Mouse (Mus musculus) frontal cortex, adult 2 months (tissue): ENCODE data around the gene Tead2. TPM values are rescaled to one million over a fixed set of nuclear protein-coding genes. Genes with fewer than 3 reads are reported as not detected.
"Not testable (repeated sequence)": the region's sequence is repeated elsewhere in the genome, so short reads cannot be mapped to it uniquely, and the experiment has no call there.

Experiments used
- DNase-seq, 2 experiments: peaks; one replicate each; pipeline ENCODE4 v3.0.0; 2022; ENCODE audit warnings: low spot score in 1 of 2; ENCODE audit errors: extremely low spot score in 1 of 2
- polyA plus RNA-seq: library from polyadenylated mRNA; depleted of rRNA; stranded (reverse); fragments of >200 nt; gene quantifications from 2 replicates; pipeline ENCODE4 v1.2.3, GENCODE M21; 2012; rRNA removed

Gene Tead2
- polyA plus RNA-seq, result 6.0 and 9.6 TPM in 2 replicates

GRCm38 (mm10) chr7:45215673-45216441 is at the start of gene Tead2:
Tead2 (plus strand) TSS chr7:45215753.
- no peak for DNase-seq

GRCm38 (mm10) chr7:45166950-45167401 is 48.6 kb upstream of the Tead2 start:
- peak in 1 of 2 experiments; percentile 60 for DNase-seq

- peak in 1 of 2 experiments; percentile 73 for DNase-seq
These were observed 47.6 kb upstream of the Tead2 start for GRCm38 (mm10) chr7:45167761-45168445.

DNA sequence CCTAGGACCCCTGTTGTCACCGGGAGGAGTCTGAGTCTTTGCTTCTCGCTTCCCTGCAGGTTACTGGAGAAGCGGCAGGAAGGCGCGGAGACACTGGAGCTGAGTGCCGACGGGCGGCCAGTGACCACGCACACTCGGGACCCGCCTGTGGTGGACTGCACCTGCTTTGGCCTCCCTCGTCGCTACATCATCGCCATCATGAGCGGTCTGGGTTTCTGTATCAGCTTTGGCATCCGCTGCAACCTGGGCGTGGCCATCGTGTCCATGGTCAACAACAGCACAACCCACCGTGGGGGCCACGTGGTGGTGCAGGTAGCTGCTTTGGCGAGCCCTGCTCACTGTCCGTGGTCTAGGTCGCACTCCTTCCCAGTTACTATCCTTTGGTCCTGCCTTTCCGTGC is 46.9 kb upstream of the Tead2 start:
- DNase-seq, result no peak

DNA sequence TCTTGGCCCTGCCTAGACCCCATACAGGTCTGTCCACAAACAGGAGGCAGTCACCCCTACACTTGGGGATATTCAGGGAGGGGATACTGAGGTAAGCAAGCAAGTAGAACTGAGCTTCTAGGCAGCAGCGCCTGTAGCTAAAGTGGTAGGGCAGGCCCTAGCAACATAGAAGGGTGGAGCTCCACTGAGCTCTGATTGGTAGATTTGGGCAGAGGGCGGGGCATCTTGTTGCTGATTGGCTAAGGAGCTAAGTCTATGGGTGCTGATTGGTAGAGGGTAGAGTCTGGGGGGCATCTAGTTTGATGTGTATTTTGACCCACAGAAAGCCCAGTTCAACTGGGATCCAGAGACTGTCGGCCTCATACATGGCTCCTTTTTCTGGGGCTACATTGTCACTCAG is 46.1 kb upstream of the Tead2 start:
- peak in 1 of 2 experiments; percentile 74 for DNase-seq

- DNase-seq, result no peak
These were observed 42.6 kb upstream of the Tead2 start for GRCm38 (mm10) chr7:45172974-45173373.

GRCm38 (mm10) chr7:45173772-45174171 is 41.8 kb upstream of the Tead2 start:
- DNase-seq, result not testable (repeated sequence)

DNA sequence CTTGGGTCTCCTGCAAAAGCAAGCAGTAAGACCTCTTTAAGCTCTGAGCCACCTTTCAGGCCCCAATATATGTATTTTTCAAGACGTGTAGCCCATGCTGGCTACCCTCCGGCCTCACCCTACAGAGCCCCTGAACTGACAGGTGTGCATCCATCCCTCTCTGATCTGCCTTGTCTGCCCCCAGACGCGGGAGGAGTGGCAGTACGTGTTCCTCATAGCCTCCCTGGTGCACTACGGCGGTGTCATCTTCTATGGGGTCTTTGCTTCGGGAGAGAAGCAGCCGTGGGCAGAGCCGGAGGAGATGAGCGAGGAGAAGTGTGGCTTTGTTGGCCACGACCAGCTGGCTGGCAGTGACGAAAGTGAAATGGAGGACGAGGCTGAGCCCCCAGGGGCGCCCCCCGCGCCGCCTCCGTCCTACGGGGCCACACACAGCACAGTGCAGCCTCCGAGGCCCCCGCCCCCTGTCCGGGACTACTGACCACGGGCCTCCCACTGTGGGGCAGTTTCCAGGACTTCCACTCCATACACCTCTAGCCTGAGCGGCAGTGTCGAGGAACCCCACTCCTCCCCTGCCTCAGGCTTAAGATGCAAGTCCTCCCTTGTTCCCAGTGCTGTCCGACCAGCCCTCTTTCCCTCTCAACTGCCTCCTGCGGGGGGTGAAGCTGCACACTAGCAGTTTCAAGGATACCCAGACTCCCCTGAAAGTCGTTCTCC is 40.8 kb upstream of the Tead2 start:
- no peak for DNase-seq

DNA sequence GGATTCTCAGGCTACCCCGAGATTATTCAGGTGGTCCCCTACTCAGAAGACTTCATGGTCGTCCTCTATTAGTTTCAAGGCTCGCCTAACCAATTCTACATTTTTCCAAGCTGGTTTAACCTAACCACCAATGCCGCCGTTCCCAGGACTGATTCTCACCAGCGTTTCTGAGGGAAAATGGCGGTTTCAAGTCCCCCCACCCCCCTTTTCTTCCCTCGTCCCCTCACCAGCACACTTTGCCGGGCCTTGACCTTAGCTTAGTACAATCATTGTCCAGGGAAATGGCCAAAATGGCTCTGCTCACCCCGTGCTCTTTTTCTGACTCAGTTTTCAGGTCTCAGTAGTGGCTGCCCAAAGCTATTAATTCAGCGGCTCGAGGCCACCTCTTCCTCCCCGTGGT is 40.2 kb upstream of the Tead2 start:
- DNase-seq, result no peak

DNA sequence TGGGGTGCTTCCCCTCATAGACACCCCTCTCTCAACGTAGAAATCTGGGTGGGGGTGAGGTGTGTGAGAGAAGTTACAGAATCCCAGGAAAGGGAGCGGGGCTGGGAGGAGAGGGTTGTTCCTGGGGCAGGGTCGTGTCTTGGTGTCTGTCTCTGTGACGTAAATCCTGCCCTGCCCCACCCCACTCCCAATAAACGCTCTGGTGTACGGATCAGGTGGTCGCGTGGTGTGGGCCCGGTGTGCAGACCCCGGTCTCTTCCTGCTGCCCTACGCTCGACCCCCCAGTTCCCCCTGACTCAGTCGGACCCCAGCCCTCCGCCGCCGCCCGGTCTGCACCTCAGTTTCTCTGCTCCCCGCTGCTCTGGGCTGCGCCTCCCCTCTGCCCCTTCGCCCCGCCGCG is 39.6 kb upstream of the Tead2 start:
- no peak for DNase-seq

DNA sequence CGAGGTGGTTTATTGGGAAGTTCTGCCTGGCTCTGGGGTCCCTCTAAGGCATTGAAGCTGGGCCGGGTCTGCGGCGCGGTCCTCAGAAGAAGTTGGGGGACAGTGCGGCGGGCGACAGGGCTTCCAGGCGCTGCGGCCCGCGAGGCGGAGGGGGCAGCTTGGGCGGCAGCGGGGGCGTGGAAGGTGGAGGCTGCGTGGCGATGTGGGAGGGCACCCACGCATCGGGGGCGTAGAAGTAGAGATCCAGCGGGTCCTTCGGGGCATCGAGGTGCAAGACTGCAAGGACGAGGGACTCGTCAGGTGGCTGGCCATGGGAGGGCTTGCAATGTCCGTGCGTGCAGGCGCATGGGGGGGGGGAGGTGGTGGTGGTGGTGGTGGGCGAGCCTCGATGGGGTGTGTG is 39.2 kb upstream of the Tead2 start:
- no peak for DNase-seq

DNA sequence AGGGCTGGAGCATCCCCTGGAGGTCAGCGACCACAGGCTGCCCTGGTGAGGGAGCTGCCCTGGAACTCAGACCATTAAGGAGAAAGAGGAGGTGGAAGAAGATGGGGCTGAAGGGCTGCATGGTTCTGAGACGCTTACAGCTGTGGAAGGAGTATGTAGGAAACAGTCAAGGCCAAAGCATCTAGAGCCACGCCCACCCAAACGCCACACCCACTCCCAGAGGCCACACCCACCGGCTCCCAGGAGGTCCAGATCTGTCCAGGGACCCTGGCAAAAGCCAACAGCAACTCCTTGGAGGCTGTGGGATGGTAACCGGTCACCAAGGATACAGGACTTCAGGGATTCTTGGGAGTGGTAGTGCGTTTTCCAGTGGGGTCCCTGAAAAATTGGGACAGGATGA is 37.0 kb upstream of the Tead2 start:
- DNase-seq, result no peak

GRCm38 (mm10) chr7:45179469-45179868 is 36.1 kb upstream of the Tead2 start, which contains the start of gene Gfy:
Gfy (minus strand) TSS chr7:45179569.
- no peak for DNase-seq

GRCm38 (mm10) chr7:45180896-45181477 is 34.6 kb upstream of the Tead2 start, which contains the start of gene Pth2:
Pth2 (plus strand) TSS chr7:45180995.
- DNase-seq, result no peak

DNA sequence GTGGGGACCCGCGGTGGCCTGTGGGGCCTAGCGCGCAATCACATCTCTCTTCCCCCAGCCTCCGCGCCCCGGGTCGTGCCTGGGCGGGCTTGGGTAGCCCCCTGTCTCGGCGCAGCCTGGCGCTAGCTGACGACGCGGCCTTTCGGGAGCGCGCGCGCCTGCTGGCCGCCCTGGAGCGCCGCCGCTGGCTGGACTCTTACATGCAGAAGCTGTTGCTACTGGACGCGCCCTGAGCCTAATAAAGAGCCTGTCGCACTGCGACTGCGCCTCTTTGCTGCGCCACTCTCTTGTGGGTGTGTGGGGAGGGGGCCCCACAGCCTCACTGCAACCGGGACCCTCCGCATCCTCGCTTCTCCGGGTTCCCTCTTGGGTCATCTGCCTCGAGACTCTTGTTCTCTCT is 34.0 kb upstream of the Tead2 start:
- no peak for DNase-seq

- peak; percentile 78 to 90 for DNase-seq
These were observed 33.4 kb upstream of the Tead2 start for GRCm38 (mm10) chr7:45182199-45182601.

GRCm38 (mm10) chr7:45182606-45183005 is 32.9 kb upstream of the Tead2 start:
- DNase-seq, result no peak

- no peak for DNase-seq
These were observed 31.9 kb upstream of the Tead2 start for GRCm38 (mm10) chr7:45183672-45184071.

DNA sequence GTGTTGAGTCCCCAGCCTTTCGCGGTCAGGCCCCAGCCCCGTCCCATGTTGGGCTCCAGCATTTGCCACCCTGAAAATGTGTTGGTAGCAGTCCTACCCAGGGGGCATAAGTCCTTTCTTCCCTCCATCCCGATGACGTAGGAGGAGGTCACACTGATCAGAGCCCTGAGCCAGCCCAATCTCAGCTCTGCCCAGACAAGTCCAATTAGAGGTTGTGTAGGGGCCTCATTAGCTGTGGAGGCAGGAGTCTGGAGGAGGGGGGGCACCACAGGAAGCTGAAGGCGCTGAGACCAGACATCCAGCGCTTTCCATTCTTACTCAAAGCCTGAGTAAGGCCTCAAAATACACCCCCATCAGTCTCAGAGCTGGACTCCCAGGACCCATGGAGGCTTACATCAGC is 29.6 kb upstream of the Tead2 start:
- no peak for DNase-seq

DNA sequence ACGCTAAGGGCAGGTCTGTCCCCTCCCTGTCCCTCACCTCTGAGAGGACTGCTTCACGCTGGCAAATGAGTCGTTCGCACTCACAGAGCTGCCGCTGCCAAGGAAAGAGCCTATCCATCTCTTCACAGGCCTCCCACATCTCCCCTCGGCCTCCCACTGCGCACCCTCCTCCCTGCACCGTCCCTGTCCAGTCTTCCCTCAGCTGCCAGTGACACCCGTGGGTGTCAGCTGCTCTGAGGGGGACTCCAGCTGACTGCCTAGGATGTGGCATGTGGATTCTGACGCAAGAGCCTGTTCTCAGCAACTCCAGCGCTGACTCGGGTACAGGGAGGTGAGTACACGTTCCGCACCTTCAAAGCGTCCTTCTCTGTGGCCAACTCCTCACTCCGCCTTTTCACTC is 26.0 kb upstream of the Tead2 start:
- peak in 1 of 2 experiments; percentile 74 for DNase-seq

GRCm38 (mm10) chr7:45190186-45190585 is 25.4 kb upstream of the Tead2 start:
- DNase-seq, result no peak
